Mouse (Mus musculus) CH12.LX (cell line): Measurements from ENCODE around the gene Cd207. TPM values are rescaled to one million over a fixed set of nuclear protein-coding genes. Genes with fewer than 3 reads are reported as not detected.

Experiments
- DNase-seq: peaks from one replicate; pipeline ENCODE4 v3.0.0-alpha.2; 2013; ENCODE audit errors: extremely low read depth
- H3K27ac ChIP-seq: 2 replicates; pipeline ENCODE4 v1.5.1; 2012; ENCODE audit warnings: low read depth, mild to moderate bottlenecking, control low read depth, moderate library complexity; ENCODE audit not compliant: insufficient read depth
- H3K27me3 ChIP-seq: replicated peaks from 2 replicates; pipeline ENCODE3; 2012; ENCODE audit warnings: inconsistent platforms
- H3K36me3 ChIP-seq, 2 experiments: replicated peaks in 1 of 2; 2 replicates each; pipeline versions ENCODE3 to v1.6.1; 2012; ENCODE audit warnings: inconsistent platforms in 1 of 2, low read length in 1 of 2, mild to moderate bottlenecking in 1 of 2, mixed read lengths in 1 of 2, moderate library complexity in 1 of 2; ENCODE audit not compliant: control insufficient read depth in 1 of 2, insufficient read depth in 1 of 2
- H3K4me1 ChIP-seq, 2 experiments: 2 replicates each; pipeline ENCODE4 v1.6.1; 2012; ENCODE audit warnings: inconsistent platforms in 1 of 2, moderate library complexity in 1 of 2; ENCODE audit not compliant: insufficient read depth in 2 of 2, control insufficient read depth in 1 of 2
- H3K4me2 ChIP-seq: 2 replicates; pipeline ENCODE4 v1.6.1; 2012; ENCODE audit warnings: low read depth, mild to moderate bottlenecking, control low read depth; ENCODE audit not compliant: poor library complexity, insufficient read depth, severe bottlenecking
- H3K4me3 ChIP-seq, 3 experiments: fragments of 150-350 bp in 1 of 3; sonication (generic) in 1 of 3; replicated peaks in 1 of 3; 2 replicates each; pipeline versions ENCODE3 to v1.5.1; 2011 to 2012; ENCODE audit warnings: low read depth in 2 of 3, low read length in 2 of 3, mild to moderate bottlenecking in 2 of 3, moderate library complexity in 2 of 3, control low read depth in 1 of 3, improper control_type of control experiment in 1 of 3, inconsistent platforms in 1 of 3, mixed read lengths in 1 of 3; ENCODE audit not compliant: poor library complexity in 1 of 3
- H3K79me2 ChIP-seq: replicated peaks from 2 replicates; pipeline ENCODE4 v1.6.1; 2012; ENCODE audit warnings: mild to moderate bottlenecking, moderate library complexity; ENCODE audit not compliant: control insufficient read depth, poor library complexity, insufficient read depth, severe bottlenecking; ENCODE audit errors: extremely low read depth
- H3K9ac ChIP-seq: 2 replicates; pipeline ENCODE4 v1.6.1; 2012; ENCODE audit warnings: low read depth, mild to moderate bottlenecking, control low read depth, moderate library complexity; ENCODE audit not compliant: insufficient read depth
- H3K9me3 ChIP-seq: replicated peaks from 2 replicates; pipeline ENCODE3; 2012; ENCODE audit warnings: low read length, inconsistent platforms, mixed read lengths
- CHD1 ChIP-seq: IDR thresholded peaks from 2 replicates; pipeline ENCODE4 v1.6.1; 2012; ENCODE audit warnings: low read depth, low read length, improper control_type of control experiment, inconsistent platforms
- CHD2 ChIP-seq: IDR thresholded peaks from 2 replicates; pipeline ENCODE4 v1.6.1; 2011; ENCODE audit warnings: low read length, improper control_type of control experiment
- ELF1 ChIP-seq: IDR thresholded peaks from 2 replicates; pipeline ENCODE4 v1.6.1; 2014; ENCODE audit warnings: low read depth, mild to moderate bottlenecking, inconsistent platforms, low read length, improper control_type of control experiment
- EP300 ChIP-seq: IDR thresholded peaks from 2 replicates; pipeline ENCODE4 v1.6.1; 2011; ENCODE audit warnings: low read length, improper control_type of control experiment
- ETS1 ChIP-seq: conservative IDR thresholded peaks from 2 replicates; pipeline ENCODE4 v1.6.1; 2012; ENCODE audit warnings: low read depth, mild to moderate bottlenecking, inconsistent platforms, low read length, improper control_type of control experiment, moderate library complexity
- IRF4 ChIP-seq: IDR thresholded peaks from 2 replicates; pipeline ENCODE4 v1.6.1; 2014; ENCODE audit warnings: low read depth, mild to moderate bottlenecking, inconsistent platforms, low read length, improper control_type of control experiment
- JUN ChIP-seq: IDR thresholded peaks from 2 replicates; pipeline ENCODE4 v1.6.1; 2011; ENCODE audit warnings: low read depth, mild to moderate bottlenecking, low read length, improper control_type of control experiment, moderate library complexity; ENCODE audit not compliant: insufficient read depth
- MAFK ChIP-seq: IDR thresholded peaks from 2 replicates; pipeline ENCODE4 v1.6.1; 2011; ENCODE audit warnings: low read length, improper control_type of control experiment; ENCODE audit not compliant: insufficient replicate concordance
- MAX ChIP-seq: IDR thresholded peaks from 2 replicates; pipeline ENCODE4 v1.6.1; 2011; ENCODE audit warnings: low read length, improper control_type of control experiment
- MYC ChIP-seq: IDR thresholded peaks from 2 replicates; pipeline ENCODE4 v1.6.1; 2011; ENCODE audit warnings: low read depth, mild to moderate bottlenecking, improper control_type of control experiment, low read length
- RAD21 ChIP-seq: IDR thresholded peaks from 2 replicates; pipeline ENCODE4 v1.6.1; 2011; ENCODE audit warnings: low read depth, mild to moderate bottlenecking, low read length, improper control_type of control experiment, moderate library complexity
- SMC3 ChIP-seq: IDR thresholded peaks from 2 replicates; pipeline ENCODE4 v1.6.1; 2011; ENCODE audit warnings: low read depth, low read length, improper control_type of control experiment
- TBP ChIP-seq: conservative IDR thresholded peaks from 2 replicates; pipeline ENCODE4 v1.6.1; 2011; ENCODE audit warnings: low read depth, low read length, improper control_type of control experiment
- TCF12 ChIP-seq: IDR thresholded peaks from 2 replicates; pipeline ENCODE4 v1.6.1; 2014; ENCODE audit warnings: low read depth, mild to moderate bottlenecking, inconsistent platforms, low read length, improper control_type of control experiment
- USF1 ChIP-seq: IDR thresholded peaks from 2 replicates; pipeline ENCODE4 v1.6.1; 2014; ENCODE audit warnings: low read depth, mild to moderate bottlenecking, inconsistent platforms, low read length, improper control_type of control experiment
- USF2 ChIP-seq: conservative IDR thresholded peaks from 2 replicates; pipeline ENCODE4 v1.6.1; 2011; ENCODE audit warnings: low read depth, low read length, improper control_type of control experiment
- ZC3H11A ChIP-seq: IDR thresholded peaks from 2 replicates; pipeline ENCODE4 v1.6.1; 2012; ENCODE audit warnings: low read depth, mild to moderate bottlenecking, inconsistent platforms, low read length, improper control_type of control experiment
- dilution Hi-C: fragments of 300-500 bp; cut with MboI; formaldehyde crosslinking; loops from 2 replicates; pipeline ENCODE4 v1.14.3; 2020; ENCODE audit warnings: low sequenced_read_pairs; ENCODE audit not compliant: extremely low pct_unique_long_range_greater_than_20kb, extremely low pct_ligation_motif_present
- in situ Hi-C: fragments of 300-500 bp; cut with MboI; formaldehyde crosslinking; loops from 3 replicates; pipeline ENCODE4 v1.14.3; 2019; ENCODE audit warnings: low sequenced_read_pairs, low pct_ligation_motif_present, low pct_unique_long_range_greater_than_20kb, mixed read lengths
- polyA plus RNA-seq: library from polyadenylated mRNA; unstranded; fragments of >175 nt; gene quantifications from 2 replicates; pipeline ENCODE4 v1.2.1, GENCODE M21; 2012; ENCODE audit warnings: low read depth; ENCODE audit not compliant: insufficient read length
- total RNA-seq, 2 experiments: library from RNA; depleted of rRNA; stranded (reverse); fragments of 300-350 nt in 1 of 2; fragments of >200 nt in 1 of 2; gene quantifications; 2 replicates each; pipeline ENCODE4 v1.2.3; 2012 to 2014

Cd207 gene
- total and polyA plus RNA-seq, 3 experiments = not detected

GRCm38 (mm10) chr6:83704294-83704693 is 26.6 kb upstream of the Cd207 start:
- no peak overlapping the region for H3K27ac ChIP-seq
- in situ Hi-C loops (no loop called here), dilution Hi-C loops (no loop called here)
- H3K4me2 ChIP-seq = no peak overlapping the region
- no peaks in the 10 kb centered on the region for H3K9me3 ChIP-seq
- DNase-seq = no peak
- no peak for TF ChIP-seq EP300
- TF ChIP-seq SMC3 = no peak
- no peak for TF ChIP-seq CHD1
- TF ChIP-seq MAFK = no peak
- TF ChIP-seq ZC3H11A = no peak
- TF ChIP-seq MYC = no peak
- TF ChIP-seq USF2 = no peak
- no peak for TF ChIP-seq MAX
- no peak for TF ChIP-seq IRF4
- no peak for TF ChIP-seq ETS1
- H3K4me1 ChIP-seq = no peaks in the 10 kb centered on the region
- H3K79me2 ChIP-seq = no peaks in the 10 kb centered on the region
- no peak overlapping the region for H3K9ac ChIP-seq
- H3K27me3 ChIP-seq = peaks cover 90% of the 10 kb centered on the region
- H3K4me3 ChIP-seq = no peak overlapping the region
- H3K36me3 ChIP-seq = no peaks in the 10 kb centered on the region

- peaks cover 88% of the 10 kb centered on the region for H3K27me3 ChIP-seq
- no peak for TF ChIP-seq CHD1
- TF ChIP-seq RAD21 = no peak
- no peak for TF ChIP-seq JUN
- no peak for TF ChIP-seq ELF1
- no peak for TF ChIP-seq TBP
- TF ChIP-seq CHD2 = no peak
- TF ChIP-seq ETS1 = no peak
- TF ChIP-seq TCF12 = no peak
- no peak for TF ChIP-seq USF1
- H3K79me2 ChIP-seq = no peaks in the 10 kb centered on the region
- H3K9ac ChIP-seq = no peak overlapping the region
- no peaks in the 10 kb centered on the region for H3K4me1 ChIP-seq
- H3K36me3 ChIP-seq = no peaks in the 10 kb centered on the region
- no peak overlapping the region for H3K4me3 ChIP-seq
- dilution Hi-C loops (no loop called here), in situ Hi-C loops (no loop called here)
- DNase-seq = no peak
- no peak overlapping the region for H3K4me2 ChIP-seq
- H3K9me3 ChIP-seq = no peaks in the 10 kb centered on the region
- H3K27ac ChIP-seq = no peak overlapping the region
Observed at GRCm38 (mm10) chr6:83703722-83704078, 26.0 kb upstream of the Cd207 start.
